Mouse (Mus musculus): ENCODE results near the gene Cradd.

GRCm38 (mm10) chr10:95154675-95155074, 169.3 kb downstream of the Cradd start:
- no peak for TF ChIP-seq GATA1 (IDR thresholded peaks at IDR 0.05; ENCODE audit: low read length)
- TF ChIP-seq TAL1 (IDR thresholded peaks at IDR 0.05; ENCODE audit: low read length) = no peak
